Mouse (Mus musculus): ENCODE results near the gene Fhit. TPM values are rescaled to one million over a fixed set of nuclear protein-coding genes. Genes with fewer than 3 reads are reported as not detected.
"Not testable (repeated sequence)": the region's sequence is repeated elsewhere in the genome, so short reads cannot be mapped to it uniquely, and the experiment has no call there.

The Fhit gene
- polyA plus RNA-seq, 1 experiment from 2014 or later = 4.5 TPM

- H3K4me3 ChIP-seq (ENCODE audit: low read depth, low read length) = no peak overlapping the region
- no peaks in the 10 kb centered on the region for H3K9me3 ChIP-seq (ENCODE audit: control insufficient read depth, low read length)
- no peak overlapping the region for H3K4me2 ChIP-seq (ENCODE audit: low read depth)
- no peak overlapping the region for H3K9ac ChIP-seq (ENCODE audit: low read length)
- no peaks in the 10 kb centered on the region for H3K36me3 ChIP-seq (ENCODE audit: control insufficient read depth, insufficient read depth, low read length)
- no peaks in the 10 kb centered on the region for H3K4me1 ChIP-seq (ENCODE audit: control insufficient read depth, insufficient read depth, low read length)
- ATAC-seq (ENCODE audit: insufficient read depth, low FRiP score, low TSS enrichment) (no peak), DNase-seq (ENCODE audit: low spot score) (no peak)
- H3K27ac ChIP-seq (ENCODE audit: low read depth, low read length) = no peak overlapping the region
- WGBS = 90% methylated on average over 6 of the region's 6 CpGs
- no peaks in the 10 kb centered on the region for H3K27me3 ChIP-seq (ENCODE audit: control insufficient read depth, insufficient read depth, low read length)
Observed at GRCm38 (mm10) chr14:11132637-11133474, 29.0 kb downstream of the Fhit start.

DNA sequence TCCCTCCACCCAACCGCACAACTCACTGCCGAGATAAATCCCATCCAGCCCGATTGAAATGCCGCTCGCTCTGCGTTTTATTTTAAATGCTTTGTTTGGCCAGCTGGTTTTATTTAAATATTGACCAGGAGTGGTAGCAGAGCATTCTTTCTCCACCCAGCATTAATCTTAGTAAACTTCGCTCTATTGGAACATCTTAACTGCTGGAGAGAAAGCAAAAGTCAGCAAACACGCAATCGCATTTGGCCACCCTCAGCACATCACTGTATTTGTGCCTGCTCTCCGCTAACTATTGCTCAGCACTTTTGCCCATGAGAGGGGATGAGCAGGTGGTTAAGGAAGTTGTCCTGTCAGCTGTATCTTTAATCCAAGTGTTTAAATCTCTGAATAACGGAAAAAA is 36.7 kb downstream of the Fhit start:
- Histone ChIP-seq H3K27me3 (ENCODE audit: control insufficient read depth, insufficient read depth, low read length) (no peaks in the 10 kb centered on the region), H3K9ac (ENCODE audit: low read length) (no peak overlapping the region), H3K36me3 (ENCODE audit: control insufficient read depth, insufficient read depth, low read length) (no peaks in the 10 kb centered on the region), H3K9me3 (ENCODE audit: control insufficient read depth, low read length) (no peaks in the 10 kb centered on the region), H3K4me2 (ENCODE audit: low read depth) (no peak overlapping the region), H3K4me3 (ENCODE audit: low read depth, low read length) (no peak overlapping the region), H3K4me1 (ENCODE audit: control insufficient read depth, insufficient read depth, low read length) (no peaks in the 10 kb centered on the region), H3K27ac (ENCODE audit: low read depth, low read length) (no peak overlapping the region)
- ATAC-seq (ENCODE audit: insufficient read depth, low FRiP score, low TSS enrichment) = no peak
- no peak for DNase-seq (ENCODE audit: low spot score)
- WGBS = 80% methylated on average over 11 of the region's 11 CpGs

- DNase-seq (ENCODE audit: low spot score) = no peak
- no peaks in the 10 kb centered on the region for H3K27me3 ChIP-seq (ENCODE audit: control insufficient read depth, insufficient read depth, low read length)
- 92% methylated on average over 6 of the region's 6 CpGs for WGBS
- H3K4me2 ChIP-seq (ENCODE audit: low read depth) = no peak overlapping the region
- H3K9me3 ChIP-seq (ENCODE audit: control insufficient read depth, low read length) = no peaks in the 10 kb centered on the region
- ATAC-seq (ENCODE audit: insufficient read depth, low FRiP score, low TSS enrichment) = no peak
- H3K4me1 ChIP-seq (ENCODE audit: control insufficient read depth, insufficient read depth, low read length) = no peaks in the 10 kb centered on the region
- no peak overlapping the region for H3K4me3 ChIP-seq (ENCODE audit: low read depth, low read length)
- no peak overlapping the region for H3K9ac ChIP-seq (ENCODE audit: low read length)
- no peak overlapping the region for H3K27ac ChIP-seq (ENCODE audit: low read depth, low read length)
- no peaks in the 10 kb centered on the region for H3K36me3 ChIP-seq (ENCODE audit: control insufficient read depth, insufficient read depth, low read length)
Observed at GRCm38 (mm10) chr14:11119076-11119475, 42.8 kb downstream of the Fhit start.

- WGBS = 92% methylated on average over 3 of the region's 3 CpGs
- no peak overlapping the region for H3K4me3 ChIP-seq (ENCODE audit: low read depth, low read length)
- no peak overlapping the region for H3K4me2 ChIP-seq (ENCODE audit: low read depth)
- no peaks in the 10 kb centered on the region for H3K9me3 ChIP-seq (ENCODE audit: control insufficient read depth, low read length)
- H3K36me3 ChIP-seq (ENCODE audit: control insufficient read depth, insufficient read depth, low read length) = no peaks in the 10 kb centered on the region
- no peaks in the 10 kb centered on the region for H3K4me1 ChIP-seq (ENCODE audit: control insufficient read depth, insufficient read depth, low read length)
- H3K9ac ChIP-seq (ENCODE audit: low read length) = no peak overlapping the region
- H3K27me3 ChIP-seq (ENCODE audit: control insufficient read depth, insufficient read depth, low read length) = no peaks in the 10 kb centered on the region
- DNase-seq (ENCODE audit: low spot score) (no peak), ATAC-seq (ENCODE audit: insufficient read depth, low FRiP score, low TSS enrichment) (no peak)
- no peak overlapping the region for H3K27ac ChIP-seq (ENCODE audit: low read depth, low read length)
Observed at GRCm38 (mm10) chr14:11085596-11085995, 76.2 kb downstream of the Fhit start.

GRCm38 (mm10) chr14:11083946-11084345 is 77.9 kb downstream of the Fhit start:
- H3K4me2 ChIP-seq (ENCODE audit: low read depth) = no peak overlapping the region
- DNase-seq (ENCODE audit: low spot score) (peak; percentile 15), ATAC-seq (ENCODE audit: insufficient read depth, low FRiP score, low TSS enrichment) (no peak)
- WGBS = 41% methylated on average over 3 of the region's 3 CpGs
- H3K9me3 ChIP-seq (ENCODE audit: control insufficient read depth, low read length) = no peaks in the 10 kb centered on the region
- no peak overlapping the region for H3K9ac ChIP-seq (ENCODE audit: low read length)
- H3K4me3 ChIP-seq (ENCODE audit: low read depth, low read length) = no peak overlapping the region
- H3K27me3 ChIP-seq (ENCODE audit: control insufficient read depth, insufficient read depth, low read length) = no peaks in the 10 kb centered on the region
- H3K27ac ChIP-seq (ENCODE audit: low read depth, low read length) = no peak overlapping the region
- H3K4me1 ChIP-seq (ENCODE audit: control insufficient read depth, insufficient read depth, low read length) = no peaks in the 10 kb centered on the region
- H3K36me3 ChIP-seq (ENCODE audit: control insufficient read depth, insufficient read depth, low read length) = no peaks in the 10 kb centered on the region

DNA sequence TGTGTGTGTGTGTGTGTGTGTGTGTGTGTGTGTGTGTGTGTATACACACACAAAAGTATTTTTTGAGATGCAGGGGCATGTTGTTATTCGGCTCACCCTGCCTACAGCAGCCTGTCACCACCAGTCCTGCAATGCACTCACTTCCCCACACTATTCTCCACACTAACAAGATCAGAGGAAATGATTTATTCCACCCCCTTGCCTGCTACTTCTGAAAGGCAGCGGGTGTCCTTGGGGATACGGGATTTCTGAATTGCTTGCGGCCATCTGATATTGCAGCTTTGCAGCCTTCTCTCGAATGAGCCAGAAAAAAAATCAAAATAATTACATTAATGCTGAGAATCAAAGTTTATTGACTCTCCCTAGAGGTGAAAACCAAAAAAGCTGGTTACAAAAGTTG is 78.4 kb downstream of the Fhit start:
- ATAC-seq (ENCODE audit: insufficient read depth, low FRiP score, low TSS enrichment) (no peak), DNase-seq (ENCODE audit: low spot score) (no peak)
- no peak overlapping the region for H3K4me2 ChIP-seq (ENCODE audit: low read depth)
- no peaks in the 10 kb centered on the region for H3K9me3 ChIP-seq (ENCODE audit: control insufficient read depth, low read length)
- no peak overlapping the region for H3K4me3 ChIP-seq (ENCODE audit: low read depth, low read length)
- H3K9ac ChIP-seq (ENCODE audit: low read length) = no peak overlapping the region
- no peaks in the 10 kb centered on the region for H3K36me3 ChIP-seq (ENCODE audit: control insufficient read depth, insufficient read depth, low read length)
- no peaks in the 10 kb centered on the region for H3K27me3 ChIP-seq (ENCODE audit: control insufficient read depth, insufficient read depth, low read length)
- 58% methylated on average over 5 of the region's 5 CpGs for WGBS
- no peak overlapping the region for H3K27ac ChIP-seq (ENCODE audit: low read depth, low read length)
- no peaks in the 10 kb centered on the region for H3K4me1 ChIP-seq (ENCODE audit: control insufficient read depth, insufficient read depth, low read length)

GRCm38 (mm10) chr14:11063594-11063993 is 98.2 kb downstream of the Fhit start:
- H3K36me3 ChIP-seq (ENCODE audit: control insufficient read depth, insufficient read depth, low read length) = no peaks in the 10 kb centered on the region
- WGBS = 74% methylated on average over 2 of the region's 2 CpGs
- no peak overlapping the region for H3K4me2 ChIP-seq (ENCODE audit: low read depth)
- ATAC-seq (ENCODE audit: insufficient read depth, low FRiP score, low TSS enrichment) = no peak
- H3K4me1 ChIP-seq (ENCODE audit: control insufficient read depth, insufficient read depth, low read length) = no peaks in the 10 kb centered on the region
- H3K27ac ChIP-seq (ENCODE audit: low read depth, low read length) = no peak overlapping the region
- no peak overlapping the region for H3K9ac ChIP-seq (ENCODE audit: low read length)
- no peaks in the 10 kb centered on the region for H3K27me3 ChIP-seq (ENCODE audit: control insufficient read depth, insufficient read depth, low read length)
- H3K9me3 ChIP-seq (ENCODE audit: control insufficient read depth, low read length) = no peaks in the 10 kb centered on the region
- H3K4me3 ChIP-seq (ENCODE audit: low read depth, low read length) = no peak overlapping the region
- no peak for DNase-seq (ENCODE audit: low spot score)

DNA sequence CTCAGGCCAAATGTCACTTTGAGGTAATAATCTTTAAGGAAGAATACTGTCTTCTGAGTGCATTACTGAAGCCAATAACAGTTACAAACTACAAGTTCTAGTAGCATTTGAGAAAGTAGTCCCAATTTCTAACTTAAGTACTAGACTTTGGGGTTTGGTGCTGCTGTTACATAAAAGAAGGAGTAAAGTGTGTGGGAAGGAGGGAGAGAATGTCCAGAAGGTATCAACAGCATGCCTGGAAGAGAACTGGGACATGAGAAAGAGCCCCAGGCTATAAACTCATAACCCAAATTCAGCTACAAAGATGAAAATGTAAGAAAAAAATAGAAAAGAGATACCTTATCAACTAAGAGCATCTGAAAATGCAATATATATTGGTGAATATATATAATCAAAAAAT is 101.6 kb downstream of the Fhit start:
- Histone ChIP-seq H3K27ac (ENCODE audit: low read depth, low read length) (no peak overlapping the region), H3K9ac (ENCODE audit: low read length) (no peak overlapping the region), H3K36me3 (ENCODE audit: control insufficient read depth, insufficient read depth, low read length) (no peaks in the 10 kb centered on the region), H3K9me3 (ENCODE audit: control insufficient read depth, low read length) (no peaks in the 10 kb centered on the region), H3K27me3 (ENCODE audit: control insufficient read depth, insufficient read depth, low read length) (no peaks in the 10 kb centered on the region), H3K4me3 (ENCODE audit: low read depth, low read length) (no peak overlapping the region), H3K4me1 (ENCODE audit: control insufficient read depth, insufficient read depth, low read length) (no peaks in the 10 kb centered on the region), H3K4me2 (ENCODE audit: low read depth) (no peak overlapping the region)
- ATAC-seq (ENCODE audit: insufficient read depth, low FRiP score, low TSS enrichment) = no peak
- DNase-seq (ENCODE audit: low spot score) = no peak

DNA sequence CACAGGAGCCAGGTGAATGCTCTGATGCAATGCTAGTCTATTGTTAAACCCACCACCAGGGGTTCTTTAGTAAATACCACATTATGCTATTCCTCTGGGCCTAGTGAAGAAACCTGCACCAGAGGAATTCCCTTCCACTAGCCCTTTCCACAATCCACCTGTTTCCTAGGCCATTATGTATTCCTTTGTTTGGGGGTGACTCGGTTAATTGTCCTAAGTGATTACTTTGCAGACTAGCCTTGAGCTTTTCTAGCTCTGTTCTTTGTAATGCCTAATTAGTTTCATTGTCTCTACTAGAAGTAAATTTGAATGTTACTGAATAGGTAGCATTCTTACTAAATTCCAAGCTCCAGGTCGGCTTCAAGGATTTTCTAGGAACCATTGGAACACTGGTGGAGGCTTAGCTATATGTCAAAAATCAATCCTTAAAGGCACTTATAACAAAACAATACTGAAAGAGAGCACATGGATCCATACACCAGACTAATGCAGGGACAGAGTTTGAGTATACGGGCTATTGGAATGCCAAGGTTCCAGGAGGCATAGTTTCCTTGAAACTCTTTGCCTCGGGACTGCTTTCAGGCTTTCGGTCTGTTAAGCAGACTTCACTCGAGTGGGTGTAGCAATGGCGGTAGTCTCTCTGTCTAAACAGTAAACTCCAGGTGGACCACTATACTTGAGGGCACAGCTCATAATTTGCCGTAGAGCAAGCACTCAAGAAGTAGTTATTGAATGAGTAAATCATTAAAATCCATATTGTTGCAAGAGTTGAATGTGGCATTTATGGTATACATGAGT is 122.1 kb downstream of the Fhit start:
- not testable (repeated sequence) for H3K9me3 ChIP-seq (ENCODE audit: control insufficient read depth, low read length); H3K4me1 ChIP-seq (ENCODE audit: control insufficient read depth, insufficient read depth, low read length); H3K4me3 ChIP-seq (ENCODE audit: low read depth, low read length); H3K36me3 ChIP-seq (ENCODE audit: control insufficient read depth, insufficient read depth, low read length); H3K4me2 ChIP-seq (ENCODE audit: low read depth); DNase-seq (ENCODE audit: low spot score); H3K9ac ChIP-seq (ENCODE audit: low read length); ATAC-seq (ENCODE audit: insufficient read depth, low FRiP score, low TSS enrichment); H3K27ac ChIP-seq (ENCODE audit: low read depth, low read length); H3K27me3 ChIP-seq (ENCODE audit: control insufficient read depth, insufficient read depth, low read length)
- WGBS = 67% methylated on average over 8 of the region's 8 CpGs
